Mouse (Mus musculus) central nervous system, embryonic 14 days (tissue): ENCODE results near the gene Sec63. TPM values are rescaled to one million over a fixed set of nuclear protein-coding genes. Genes with fewer than 3 reads are reported as not detected.

Experiments used
- polyA plus RNA-seq: library from polyadenylated mRNA; depleted of rRNA; stranded (reverse); fragments of >200 nt; gene quantifications from 2 replicates; pipeline ENCODE4 v1.2.3, GENCODE M21; 2012; rRNA removed

The Sec63 gene
- polyA plus RNA-seq: 58.0 and 59.0 TPM in 2 replicates

GRCm38 (mm10) chr10:42760999-42761900 is at the start of gene Sec63:
TSS of gene Sec63 (plus strand) at chr10:42761496.

DNA sequence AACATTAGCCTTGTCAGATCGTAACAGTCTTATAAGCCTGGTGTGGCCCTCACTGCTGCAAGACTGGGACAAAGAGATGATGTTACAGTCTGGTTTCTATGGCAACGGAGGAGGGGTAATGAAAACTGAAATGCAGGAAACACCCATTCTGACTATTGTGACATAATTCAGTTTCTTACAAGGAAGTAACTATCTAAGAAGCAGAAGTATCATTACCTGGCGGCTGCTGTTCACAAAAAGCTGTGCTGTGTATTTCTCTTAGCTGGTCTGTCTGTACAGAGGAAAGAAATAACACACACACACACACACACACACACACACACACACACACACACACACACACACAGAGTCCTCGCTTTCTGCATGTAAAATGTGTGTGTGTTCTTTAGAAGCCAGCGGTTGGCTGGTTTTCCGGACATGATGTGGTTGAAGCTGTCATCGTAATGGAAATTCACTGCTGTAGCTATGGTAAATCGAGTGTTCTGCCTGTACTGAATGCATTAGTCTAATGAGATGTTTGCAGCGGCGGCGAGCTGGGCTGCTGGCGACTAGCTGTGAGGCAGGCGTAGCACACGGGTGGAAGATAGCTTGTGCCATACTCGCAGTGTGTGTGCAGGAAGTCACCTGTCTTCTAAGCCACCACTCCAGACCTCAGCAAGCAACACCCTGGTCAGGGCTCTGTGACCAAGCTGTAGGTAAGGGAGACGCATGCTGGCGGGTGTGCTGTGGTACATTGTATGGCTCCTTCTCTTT is 99.0 kb downstream of the Sec63 start, which contains the start of gene Scml4:
TSS of gene Scml4 (plus strand) at position 212 of the 753 bp plus-strand sequence.

Other genes starting within 250 kb of the Sec63 start
- gene Nr2e1, start 177.9 kb upstream of the Sec63 start, polyA plus RNA-seq: 17.5 and 40.3 TPM in 2 replicates
- gene Ostm1, start 177.7 kb upstream of the Sec63 start, polyA plus RNA-seq: 26.4 and 34.2 TPM in 2 replicates
- gene Scml4, start 98.9 kb downstream of the Sec63 start, polyA plus RNA-seq: 6.1 and 6.5 TPM in 2 replicates